Mouse (Mus musculus): ENCODE results near the gene Olfr194. TPM values are rescaled to one million over a fixed set of nuclear protein-coding genes. Genes with fewer than 3 reads are reported as not detected.
"Not testable (repeated sequence)": the region's sequence is repeated elsewhere in the genome, so short reads cannot be mapped to it uniquely, and the experiment has no call there.

The Olfr194 gene
- polyA plus RNA-seq (2016; fragmentation: Nextera tagmentation; extraction: Ambion mirVana): not detected in 2 replicates

DNA sequence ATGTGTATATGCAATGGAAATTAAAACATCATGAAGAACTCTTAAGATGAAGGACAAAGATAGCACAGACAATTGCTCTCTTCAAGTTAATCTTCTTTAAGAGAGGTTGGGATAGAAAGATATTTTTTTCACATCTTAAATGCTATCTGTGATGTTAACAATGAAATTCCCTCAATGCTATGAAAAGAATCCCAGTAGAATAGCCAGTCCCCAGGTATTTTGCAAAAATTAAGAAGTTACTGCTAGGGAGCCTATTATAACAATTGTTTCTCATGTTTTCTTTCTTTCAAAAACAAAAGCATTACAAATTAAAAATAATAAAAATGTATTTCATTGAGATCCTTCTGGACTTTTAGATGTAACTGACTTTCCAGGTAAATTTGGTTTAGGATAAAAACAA is at the start of gene Olfr194:
Gene Olfr194 (minus strand): TSS at position 101 of the 400 bp plus-strand sequence.
- Histone ChIP-seq H3K4me1 (no peaks in the 10 kb centered on the region), H3K4me3 (no peak within 1 kb of the TSS), H3K27me3 (ENCODE audit: low read depth, poor library complexity, severe bottlenecking) (no peaks in the 10 kb centered on the region), H3K27ac (replicated peaks) (no peak within 1 kb of the TSS), H3K36me3 (no peaks in the 10 kb centered on the region), H3K9me3 (replicated peaks) (no peaks in the 10 kb centered on the region)
- DNase-seq (ENCODE audit: low spot score): no peak

DNA sequence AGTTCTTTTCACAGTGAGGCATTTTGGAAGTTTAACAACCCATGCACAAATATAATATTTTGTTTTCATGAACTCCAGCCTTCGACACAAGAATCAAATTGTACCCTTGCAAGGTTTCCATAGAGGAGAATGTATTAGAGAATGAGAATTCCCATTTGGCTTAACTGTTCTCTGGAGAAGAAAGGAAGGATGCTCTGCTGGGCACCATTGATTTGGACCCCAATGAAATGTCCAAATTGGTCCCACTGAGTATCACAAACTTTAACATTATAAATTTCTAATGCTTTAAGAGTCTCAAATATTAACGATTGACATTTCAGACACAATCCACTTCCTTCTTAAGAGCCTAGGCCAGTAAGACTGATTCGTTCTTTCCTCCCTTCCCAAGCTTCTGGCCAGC is 49.5 kb upstream of the Olfr194 start, which contains the start of gene Olfr196:
Gene Olfr196 (minus strand): TSS at position 101 of the 400 bp plus-strand sequence.
- Histone ChIP-seq H3K27me3 (ENCODE audit: low read depth, poor library complexity, severe bottlenecking) (no peaks in the 10 kb centered on the region), H3K27ac (replicated peaks) (no peak within 1 kb of the TSS), H3K4me3 (no peak within 1 kb of the TSS), H3K36me3 (no peaks in the 10 kb centered on the region), H3K9me3 (replicated peaks) (peaks cover 6% of the 10 kb centered on the region; the same call in 1 of the 2 replicates), H3K4me1 (no peaks in the 10 kb centered on the region)
- no peak for DNase-seq (ENCODE audit: low spot score)
- 80% methylated on average over 3 of the region's 3 CpGs for WGBS

DNA sequence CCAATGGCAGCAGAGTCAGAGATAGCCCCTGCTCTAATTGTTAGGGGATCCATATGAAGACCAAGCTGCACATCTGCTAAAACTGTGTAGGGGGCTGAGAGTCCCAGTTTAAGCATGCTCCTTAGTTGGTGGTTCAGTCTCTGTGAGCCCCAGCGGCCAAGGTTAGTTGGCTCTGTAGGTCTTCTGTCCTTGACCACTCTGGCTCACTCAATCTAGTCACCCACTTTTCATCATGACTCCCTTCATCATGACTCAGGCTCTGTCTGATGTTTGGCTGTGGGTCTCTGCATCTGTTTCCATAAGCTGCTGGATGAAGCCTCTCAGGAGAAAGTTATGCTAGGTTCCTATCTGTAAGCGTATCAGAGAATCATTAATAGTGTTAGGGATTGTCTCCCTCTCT is 31.1 kb upstream of the Olfr194 start:
- DNase-seq (ENCODE audit: low spot score): no peak

DNA sequence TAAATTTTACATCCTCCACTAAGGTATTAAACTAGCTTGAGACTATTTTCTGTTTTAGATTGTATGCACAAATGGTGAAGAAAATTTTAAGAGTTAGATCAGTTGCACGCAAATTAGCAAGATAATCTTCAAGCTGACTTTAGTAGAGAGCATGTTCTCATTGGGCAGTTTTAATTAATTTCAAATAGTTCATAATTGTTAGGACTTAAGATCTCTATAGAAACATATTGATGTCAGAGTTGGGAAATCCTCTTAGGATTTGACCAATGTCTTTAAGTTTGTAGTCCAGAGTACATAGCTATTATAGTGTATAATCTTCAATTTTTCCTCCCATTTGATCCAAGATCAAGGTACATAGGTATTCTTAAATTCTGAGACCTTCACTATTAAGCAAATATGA is 25.9 kb upstream of the Olfr194 start, which contains the start of gene Olfr195:
Gene Olfr195 (plus strand): TSS at position 301 of the 400 bp plus-strand sequence.
- 89% methylated on average over 1 of the region's 1 CpGs for WGBS
- no peak for DNase-seq (ENCODE audit: low spot score)
- H3K27me3 ChIP-seq (ENCODE audit: low read depth, poor library complexity, severe bottlenecking): no peaks in the 10 kb centered on the region
- no peaks in the 10 kb centered on the region for H3K36me3 ChIP-seq
- no peaks in the 10 kb centered on the region for H3K9me3 ChIP-seq (replicated peaks)
- no peak within 1 kb of the TSS for H3K27ac ChIP-seq (replicated peaks)
- no peak within 1 kb of the TSS for H3K4me3 ChIP-seq
- H3K4me1 ChIP-seq: no peaks in the 10 kb centered on the region

More for the DNA sequence above, 31.1 kb upstream of the Olfr194 start:
- Histone ChIP-seq H3K4me3 (no peak overlapping the region), H3K36me3 (no peaks in the 10 kb centered on the region), H3K27ac (replicated peaks) (no peak overlapping the region), H3K9me3 (replicated peaks) (no peaks in the 10 kb centered on the region), H3K4me1 (no peaks in the 10 kb centered on the region), H3K27me3 (ENCODE audit: low read depth, poor library complexity, severe bottlenecking) (no peaks in the 10 kb centered on the region)
- WGBS: 86% methylated on average over 2 of the region's 2 CpGs

DNA sequence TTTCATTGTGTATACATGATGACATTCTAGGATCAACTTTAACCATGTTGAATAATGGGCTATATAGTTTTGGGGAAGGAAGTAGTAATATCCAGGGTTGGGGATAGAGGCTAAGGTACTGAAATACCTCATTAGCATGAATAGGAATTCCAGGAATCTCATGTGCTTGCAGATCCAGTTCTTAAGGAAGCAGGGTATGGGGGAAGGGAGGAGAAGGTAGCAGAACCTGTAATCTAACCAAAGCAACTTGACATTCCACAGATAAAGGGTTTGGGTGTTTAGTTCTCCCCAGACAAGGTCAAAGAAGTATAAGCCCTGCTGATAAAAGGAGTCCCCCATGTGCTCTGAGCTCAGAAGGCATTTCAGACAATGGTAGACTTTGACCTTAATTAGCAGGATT is 20.2 kb upstream of the Olfr194 start:
- H3K36me3 ChIP-seq: no peaks in the 10 kb centered on the region
- no peak overlapping the region for H3K4me3 ChIP-seq
- DNase-seq (ENCODE audit: low spot score): no peak
- H3K4me1 ChIP-seq: no peaks in the 10 kb centered on the region
- no peak overlapping the region for H3K27ac ChIP-seq (replicated peaks)
- no peaks in the 10 kb centered on the region for H3K9me3 ChIP-seq (replicated peaks)
- H3K27me3 ChIP-seq (ENCODE audit: low read depth, poor library complexity, severe bottlenecking): no peaks in the 10 kb centered on the region

DNA sequence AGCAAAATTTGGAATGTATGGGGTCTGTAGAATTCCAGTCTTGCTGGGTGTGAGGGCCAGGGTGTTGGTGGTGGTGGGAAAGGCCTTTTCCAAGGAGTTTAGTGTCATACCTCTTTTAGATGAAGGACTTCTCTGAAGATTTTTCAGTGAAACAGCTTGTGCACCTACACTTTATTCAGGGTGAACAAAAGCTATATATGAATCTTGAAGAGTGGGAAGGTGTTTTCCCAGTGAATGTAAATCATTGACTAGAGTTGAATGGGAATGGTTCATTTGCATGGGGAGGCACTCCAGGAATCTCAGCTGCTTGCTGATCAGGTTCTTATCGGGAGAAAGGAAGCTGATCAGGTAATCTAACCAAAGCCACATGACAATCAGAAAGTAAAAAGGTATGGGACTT is 9.9 kb upstream of the Olfr194 start:
- WGBS: 93% methylated on average over 1 of the region's 1 CpGs
- H3K27me3 ChIP-seq (ENCODE audit: low read depth, poor library complexity, severe bottlenecking): no peaks in the 10 kb centered on the region
- H3K4me3 ChIP-seq: no peak overlapping the region
- DNase-seq (ENCODE audit: low spot score): no peak
- peaks cover 13% of the 10 kb centered on the region; the same call in 1 of the 2 replicates for H3K9me3 ChIP-seq (replicated peaks)
- H3K36me3 ChIP-seq: no peaks in the 10 kb centered on the region
- H3K27ac ChIP-seq (replicated peaks): no peak overlapping the region
- H3K4me1 ChIP-seq: no peaks in the 10 kb centered on the region

DNA sequence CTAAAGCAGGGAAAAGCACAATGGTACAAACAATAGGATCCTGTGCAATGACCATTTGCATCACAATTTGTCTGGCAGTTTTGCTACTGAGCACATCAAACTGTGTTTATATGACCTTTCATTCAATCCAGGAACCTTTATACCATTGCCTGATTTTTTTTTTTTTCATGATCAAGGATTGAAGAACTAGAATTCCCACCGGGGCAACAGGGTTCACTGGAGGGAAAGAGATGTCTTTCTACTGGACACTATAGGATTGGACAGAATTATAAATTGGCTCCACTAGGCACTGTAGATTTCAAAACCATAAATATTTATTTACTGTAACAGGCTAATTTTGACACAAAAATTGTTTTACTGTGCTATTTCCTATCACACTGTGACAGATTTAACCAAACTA is 9.1 kb downstream of the Olfr194 start, which contains the start of gene Olfr193:
Gene Olfr193 (minus strand): TSS at position 101 of the 400 bp plus-strand sequence.
- Histone ChIP-seq H3K9me3 (replicated peaks) (no peaks in the 10 kb centered on the region), H3K27ac (replicated peaks) (no peak within 1 kb of the TSS), H3K36me3 (no peaks in the 10 kb centered on the region), H3K27me3 (ENCODE audit: low read depth, poor library complexity, severe bottlenecking) (no peaks in the 10 kb centered on the region), H3K4me3 (no peak within 1 kb of the TSS), H3K4me1 (no peaks in the 10 kb centered on the region)
- WGBS: 89% methylated on average over 1 of the region's 1 CpGs
- no peak for DNase-seq (ENCODE audit: low spot score)

DNA sequence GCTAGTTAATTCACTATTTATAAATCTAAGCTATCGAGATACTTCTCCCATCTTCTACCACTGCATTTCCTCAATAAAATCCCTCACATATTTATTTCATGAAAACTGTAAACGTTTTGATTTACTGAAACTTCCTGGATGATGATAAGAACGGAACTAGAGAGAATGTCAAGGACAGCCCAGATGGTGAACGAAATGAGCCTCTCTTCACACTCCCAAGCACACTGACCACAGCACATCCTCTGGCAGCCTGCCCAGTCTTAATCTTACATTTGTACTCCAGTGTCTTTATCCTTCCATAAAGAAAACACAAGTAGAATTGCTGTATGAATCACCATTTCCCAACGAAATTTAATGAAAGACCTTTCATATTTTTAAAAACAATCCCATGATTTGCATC is 12.3 kb downstream of the Olfr194 start:
- not testable (repeated sequence) for H3K4me1 ChIP-seq; H3K27me3 ChIP-seq (ENCODE audit: low read depth, poor library complexity, severe bottlenecking); H3K27ac ChIP-seq (replicated peaks); DNase-seq (ENCODE audit: low spot score); H3K4me3 ChIP-seq; H3K36me3 ChIP-seq; H3K9me3 ChIP-seq (replicated peaks)
- 80% methylated on average over 5 of the region's 5 CpGs for WGBS

DNA sequence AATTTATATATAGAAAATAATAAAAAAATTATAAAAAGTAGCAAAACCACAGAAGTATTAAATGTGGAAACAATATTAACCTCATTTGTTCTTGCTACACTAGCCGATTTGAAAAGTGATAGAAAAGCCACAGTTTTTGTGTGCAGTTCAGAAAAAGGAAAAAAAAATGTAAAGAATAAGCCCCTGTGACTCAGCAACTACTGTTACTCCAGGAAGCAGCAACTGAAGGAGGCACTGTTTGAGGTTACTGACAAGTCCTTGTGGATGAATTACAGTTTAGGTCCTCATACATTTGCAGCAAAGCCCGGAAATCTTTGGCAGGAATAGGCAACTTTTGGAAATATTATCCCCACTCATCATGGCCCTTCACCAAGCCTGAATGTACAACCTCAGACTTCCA is 15.6 kb downstream of the Olfr194 start:
- no peak overlapping the region for H3K27ac ChIP-seq (replicated peaks)
- H3K4me1 ChIP-seq: no peaks in the 10 kb centered on the region
- H3K36me3 ChIP-seq: no peaks in the 10 kb centered on the region
- no peaks in the 10 kb centered on the region for H3K9me3 ChIP-seq (replicated peaks)
- 86% methylated on average over 2 of the region's 2 CpGs for WGBS
- H3K27me3 ChIP-seq (ENCODE audit: low read depth, poor library complexity, severe bottlenecking): no peaks in the 10 kb centered on the region
- no peak overlapping the region for H3K4me3 ChIP-seq
- DNase-seq (ENCODE audit: low spot score): no peak

DNA sequence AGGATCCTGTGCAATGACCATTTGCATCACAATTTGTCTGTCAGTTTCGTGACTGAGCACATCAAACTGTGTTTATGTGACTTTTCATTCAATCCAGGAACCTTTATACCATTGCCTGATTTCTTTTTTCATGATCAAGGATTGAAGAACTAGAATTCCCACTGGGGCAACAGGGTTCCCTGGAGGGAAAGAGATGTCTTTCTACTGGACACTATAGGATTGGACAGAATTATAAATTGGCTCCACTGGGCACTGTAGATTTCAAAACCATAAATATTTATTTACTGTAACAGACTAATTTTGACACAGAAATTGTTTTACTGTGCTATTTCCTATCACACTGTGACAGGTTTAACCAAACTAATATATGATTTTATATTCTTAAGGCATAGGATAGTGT is 31.1 kb downstream of the Olfr194 start, which contains the start of gene Olfr191:
Gene Olfr191 (minus strand): TSS at position 101 of the 400 bp plus-strand sequence.
- H3K27me3 ChIP-seq (ENCODE audit: low read depth, poor library complexity, severe bottlenecking); H3K4me3 ChIP-seq; H3K27ac ChIP-seq (replicated peaks); H3K9me3 ChIP-seq (replicated peaks); DNase-seq (ENCODE audit: low spot score); H3K4me1 ChIP-seq; H3K36me3 ChIP-seq: not testable (repeated sequence)
- 62% methylated on average over 1 of the region's 1 CpGs for WGBS

DNA sequence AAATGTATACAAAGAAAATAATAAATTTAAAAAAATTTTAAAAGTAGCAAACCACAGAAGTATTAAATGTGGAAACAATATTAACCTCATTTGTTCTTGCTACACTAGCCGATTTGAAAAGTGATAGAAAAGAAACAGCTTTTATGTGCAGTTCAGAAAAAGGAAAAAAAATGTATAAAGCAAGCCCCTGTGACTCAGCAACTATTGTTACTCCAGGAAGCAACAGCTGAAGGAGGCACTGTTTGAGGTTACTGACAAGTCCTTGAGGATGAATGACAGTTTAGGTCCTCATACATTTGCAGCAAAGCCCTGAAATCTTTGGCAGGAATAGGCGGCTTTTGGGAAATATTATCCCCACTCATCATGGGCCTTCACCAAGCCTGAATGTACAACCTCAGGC is 39.8 kb downstream of the Olfr194 start:
- DNase-seq (ENCODE audit: low spot score); H3K27ac ChIP-seq (replicated peaks); H3K4me3 ChIP-seq; H3K9me3 ChIP-seq (replicated peaks); H3K36me3 ChIP-seq; H3K4me1 ChIP-seq; H3K27me3 ChIP-seq (ENCODE audit: low read depth, poor library complexity, severe bottlenecking): not testable (repeated sequence)
- WGBS: 84% methylated on average over 2 of the region's 2 CpGs

DNA sequence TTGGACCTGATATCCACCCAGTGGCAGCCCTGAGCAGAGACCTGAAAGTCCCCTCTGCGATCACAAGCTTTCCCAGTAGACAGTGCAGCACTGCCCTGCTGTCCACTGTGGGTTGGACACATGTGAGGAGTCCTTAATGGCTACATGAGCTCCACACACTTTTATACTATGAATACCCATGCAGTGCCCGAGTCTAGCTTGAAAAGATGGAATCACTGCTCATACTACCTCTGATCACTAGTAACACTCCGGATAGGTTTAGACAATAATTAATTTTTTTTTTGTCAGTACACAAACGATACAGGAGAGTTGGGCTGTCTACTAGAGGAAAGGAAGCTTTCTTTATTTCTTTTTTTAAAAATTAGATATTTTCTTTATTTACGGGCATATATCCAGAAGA is 43.0 kb downstream of the Olfr194 start, which contains the start of gene Olfr190:
Gene Olfr190 (minus strand): TSS at position 101 of the 400 bp plus-strand sequence.
- Histone ChIP-seq H3K36me3 (no peaks in the 10 kb centered on the region), H3K4me3 (no peak within 1 kb of the TSS), H3K9me3 (replicated peaks) (no peaks in the 10 kb centered on the region), H3K27ac (replicated peaks) (no peak within 1 kb of the TSS), H3K4me1 (no peaks in the 10 kb centered on the region), H3K27me3 (ENCODE audit: low read depth, poor library complexity, severe bottlenecking) (no peaks in the 10 kb centered on the region)
- 88% methylated on average over 5 of the region's 5 CpGs for WGBS
- DNase-seq (ENCODE audit: low spot score): no peak

DNA sequence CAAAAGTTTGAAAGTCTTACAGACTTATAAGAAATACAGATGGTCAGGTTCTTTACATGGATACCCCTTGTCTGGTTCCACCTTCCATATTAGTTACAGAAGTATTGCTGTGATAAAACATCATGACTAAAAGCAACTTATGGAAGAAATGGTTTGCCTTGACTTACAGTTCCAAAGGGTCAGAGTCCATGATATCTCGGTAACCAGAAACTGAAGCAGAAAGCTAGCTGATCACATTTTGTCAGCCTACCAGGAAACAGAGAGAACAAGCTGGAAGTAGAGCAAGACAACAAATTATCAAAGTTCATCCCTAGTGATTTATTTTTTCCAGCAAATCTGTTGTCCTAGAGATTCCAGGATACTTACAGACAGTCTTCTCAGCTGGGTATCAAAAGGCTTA is 47.3 kb downstream of the Olfr194 start:
- Histone ChIP-seq H3K9me3 (replicated peaks) (no peaks in the 10 kb centered on the region), H3K4me1 (no peaks in the 10 kb centered on the region), H3K4me3 (no peak overlapping the region), H3K27ac (replicated peaks) (no peak overlapping the region), H3K27me3 (ENCODE audit: low read depth, poor library complexity, severe bottlenecking) (no peaks in the 10 kb centered on the region), H3K36me3 (no peaks in the 10 kb centered on the region)
- WGBS: 93% methylated on average over 1 of the region's 1 CpGs
- no peak for DNase-seq (ENCODE audit: low spot score)

DNA sequence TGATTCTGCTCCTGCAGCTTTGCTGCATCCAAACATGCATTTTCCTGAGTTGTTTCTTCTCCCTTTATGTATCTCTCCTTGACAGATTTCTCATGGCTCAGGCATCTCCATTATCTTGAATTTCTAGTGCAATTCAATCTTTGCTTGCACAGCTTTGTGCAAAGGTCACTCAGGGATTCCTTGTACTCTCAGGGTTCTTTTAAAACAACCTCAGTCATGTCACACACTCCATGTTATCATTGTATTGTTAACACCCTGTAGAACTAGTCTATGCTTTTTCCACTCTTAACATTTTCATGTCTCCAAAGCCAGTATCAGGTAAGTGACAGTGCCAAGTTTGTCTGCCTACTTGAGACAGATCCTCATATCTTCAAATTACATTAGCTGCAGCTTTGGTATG is 49.1 kb downstream of the Olfr194 start:
- no peaks in the 10 kb centered on the region for H3K27me3 ChIP-seq (ENCODE audit: low read depth, poor library complexity, severe bottlenecking)
- H3K4me3 ChIP-seq: no peak overlapping the region
- no peaks in the 10 kb centered on the region for H3K9me3 ChIP-seq (replicated peaks)
- H3K4me1 ChIP-seq: no peaks in the 10 kb centered on the region
- no peaks in the 10 kb centered on the region for H3K36me3 ChIP-seq
- H3K27ac ChIP-seq (replicated peaks): no peak overlapping the region
- no peak for DNase-seq (ENCODE audit: low spot score)

Data from midbrain, embryonic 10.5 days (tissue).